ENCODE assay signal across 8 mouse cellular contexts in genomic region chr8:82774482-82774881, GRCm38 (mm10). TPM values are rescaled to one million over a fixed set of nuclear protein-coding genes. Genes with fewer than 3 reads are reported as not detected.
DNase-seq lines count a peak whose midpoint lies in the region; ATAC-seq and TF ChIP-seq lines count a peak whose summit lies in the region.

No protein-coding gene starts in this region.

- no peaks in the 10 kb centered on the region for H3K9me3 ChIP-seq in kidney, postnatal 0 days (replicated peaks; ENCODE audit: low read length)
- H3K9me3 ChIP-seq in heart, embryonic 16.5 days (replicated peaks; ENCODE audit: control insufficient read depth, low read length), result no peaks in the 10 kb centered on the region
- no peaks in the 10 kb centered on the region for H3K9me3 ChIP-seq in liver, embryonic 15.5 days (replicated peaks)

- peaks cover 12% of the 10 kb centered on the region; the same call in 1 of the 2 replicates for H3K4me1 ChIP-seq in kidney, postnatal 0 days (replicated peaks; ENCODE audit: insufficient read depth, low read length)
- peaks cover 9% of the 10 kb centered on the region for H3K4me1 ChIP-seq in heart, embryonic 16.5 days (ENCODE audit: control insufficient read depth, insufficient read depth, low read length)
- peaks cover 24% of the 10 kb centered on the region for H3K4me1 ChIP-seq in liver, embryonic 15.5 days (replicated peaks)

- ATAC-seq in kidney, postnatal 0 days (replicated peaks; ENCODE audit: low FRiP score, low read depth), result peak; percentile 70
- ATAC-seq in heart, embryonic 16.5 days (replicated peaks; ENCODE audit: extremely low read depth, insufficient read depth, low FRiP score), result peak; percentile 39; the same call in 1 of the 2 replicates
- no peak for ATAC-seq in liver, embryonic 15.5 days (ENCODE audit: insufficient read depth)
- ATAC-seq in monocyte, adult 5-6 weeks (replicated peaks; ENCODE audit: insufficient number of reproducible peaks, low FRiP score, low TSS enrichment, poor library complexity, severe bottlenecking), result no peak

- peak overlapping the region; percentile 94 for H3K9ac ChIP-seq in kidney, postnatal 0 days (ENCODE audit: low read depth, low read length)
- peak overlapping the region; percentile 97 for H3K9ac ChIP-seq in heart, embryonic 16.5 days (ENCODE audit: low read length)
- H3K9ac ChIP-seq in liver, embryonic 15.5 days, result peak overlapping the region; percentile 86; the same call in 1 of the 2 replicates

- peak; percentile 69 for DNase-seq in kidney, postnatal 0 days (ENCODE audit: low spot score)
- no peak for DNase-seq in kidney, adult 11 months
- peak; percentile 37 for DNase-seq in T-cell, adult 2 months (ENCODE audit: low spot score)
- peak; percentile 34 for DNase-seq in thymus, postnatal 0 days (ENCODE audit: low spot score)
- DNase-seq in lung, postnatal 10 days, result no peak

- TF ChIP-seq CTCF in kidney, postnatal 0 days (IDR thresholded peaks at IDR 0.05; ENCODE audit: low read depth), result no peak

- 15% methylated on average over 6 of the region's 6 CpGs for WGBS in kidney, postnatal 0 days
- WGBS in heart, embryonic 16.5 days, result 46% methylated on average over 6 of the region's 6 CpGs
- 38% methylated on average over 6 of the region's 6 CpGs for WGBS in liver, embryonic 15.5 days (ENCODE audit: insufficient replicate concordance)

- peak overlapping the region; percentile 88 for H3K4me2 ChIP-seq in kidney, postnatal 0 days (ENCODE audit: low read length)
- peak overlapping the region; percentile 76 for H3K4me2 ChIP-seq in heart, embryonic 16.5 days (ENCODE audit: low read depth, low read length)
- peak overlapping the region; percentile 73 for H3K4me2 ChIP-seq in liver, embryonic 15.5 days

- no peaks in the 10 kb centered on the region for H3K27me3 ChIP-seq in kidney, postnatal 0 days (ENCODE audit: insufficient read depth, low read length)
- H3K27me3 ChIP-seq in heart, embryonic 16.5 days (ENCODE audit: control insufficient read depth, insufficient read depth, low read length), result no peaks in the 10 kb centered on the region
- no peaks in the 10 kb centered on the region for H3K27me3 ChIP-seq in liver, embryonic 15.5 days

- peaks cover 19% of the 10 kb centered on the region for H3K36me3 ChIP-seq in kidney, postnatal 0 days (ENCODE audit: insufficient read depth, low read length)
- H3K36me3 ChIP-seq in heart, embryonic 16.5 days (ENCODE audit: control insufficient read depth, insufficient read depth), result peaks cover 25% of the 10 kb centered on the region
- H3K36me3 ChIP-seq in liver, embryonic 15.5 days (replicated peaks), result peaks cover 28% of the 10 kb centered on the region

- peak overlapping the region; percentile 88; the same call in 1 of the 2 replicates for H3K27ac ChIP-seq in kidney, postnatal 0 days
- H3K27ac ChIP-seq in heart, embryonic 16.5 days (ENCODE audit: low read length), result peak overlapping the region; percentile 65
- no peak overlapping the region for H3K27ac ChIP-seq in liver, embryonic 15.5 days (replicated peaks)

- H3K4me3 ChIP-seq in kidney, postnatal 0 days (replicated peaks; ENCODE audit: low read depth, low read length), result peak overlapping the region; percentile 90
- H3K4me3 ChIP-seq in heart, embryonic 16.5 days (ENCODE audit: low read length), result peak overlapping the region; percentile 100
- peak overlapping the region; percentile 94 for H3K4me3 ChIP-seq in liver, embryonic 15.5 days (replicated peaks)

RNA-seq across cellular contexts. Expression of gene Zfp330, which starts 0.5 kb away (rescaled TPM):
- 63.3 and 66.5 TPM in 2 replicates for polyA plus RNA-seq in kidney, postnatal 0 days (2015; fragmentation: Nextera tagmentation; extraction: Ambion mirVana)
- polyA plus RNA-seq in heart, embryonic 16.5 days (2015; fragmentation: Nextera tagmentation; extraction: Ambion mirVana), result 43.0 and 46.3 TPM in 2 replicates
- 22.7 and 24.3 TPM in 2 replicates for polyA plus RNA-seq in liver, embryonic 15.5 days (2015; fragmentation: Nextera tagmentation; extraction: Ambion mirVana)
- polyA plus RNA-seq in thymus, postnatal 0 days (2015; fragmentation: Nextera tagmentation; extraction: Ambion mirVana), result 88.2 and 89.1 TPM in 2 replicates
- 98.5 to 130 TPM (median 126 TPM) in 3 replicates for total RNA-seq in monocyte, adult 5-6 weeks (2017)

Comparison
In these comparisons a context has a peak if more than half of its experiments do, and no peak if none do; other contexts are left out.
1. DNase-seq: peak in kidney, postnatal 0 days (single experiment), T-cell, adult 2 months (single experiment) and thymus, postnatal 0 days (single experiment); none in kidney, adult 11 months (single experiment) and lung, postnatal 10 days (single experiment).
2. ATAC-seq: peak in kidney, postnatal 0 days (single experiment) and heart, embryonic 16.5 days (single experiment); none in liver, embryonic 15.5 days (single experiment) and monocyte, adult 5-6 weeks (single experiment).
3. Peak in every context shown above with its lines, with median percentiles within 50 percentile points of each other: H3K4me2 ChIP-seq, H3K4me3 ChIP-seq and H3K9ac ChIP-seq.